Mouse (Mus musculus) small intestine, adult 2 months (tissue): ENCODE results near the gene Gm5157.
"Not testable (repeated sequence)": the region's sequence is repeated elsewhere in the genome, so short reads cannot be mapped to it uniquely, and the experiment has no call there.

ENCODE experiments used
- CTCF ChIP-seq: fragments of 200-500 bp; IDR thresholded peaks from 2 replicates; pipeline ENCODE4 v1.5.1; 2012; ENCODE audit warnings: low read depth, mild to moderate bottlenecking, control low read depth, inconsistent platforms, low read length, moderate library complexity, mixed read lengths; ENCODE audit not compliant: insufficient replicate concordance, insufficient read length; ENCODE audit errors: extremely low read depth
- POLR2A ChIP-seq: fragments of 200-500 bp; IDR thresholded peaks from 2 replicates; pipeline ENCODE4 v1.6.1; 2012; ENCODE audit warnings: low read depth, mild to moderate bottlenecking, control low read depth, inconsistent platforms, low read length, moderate library complexity

DNA sequence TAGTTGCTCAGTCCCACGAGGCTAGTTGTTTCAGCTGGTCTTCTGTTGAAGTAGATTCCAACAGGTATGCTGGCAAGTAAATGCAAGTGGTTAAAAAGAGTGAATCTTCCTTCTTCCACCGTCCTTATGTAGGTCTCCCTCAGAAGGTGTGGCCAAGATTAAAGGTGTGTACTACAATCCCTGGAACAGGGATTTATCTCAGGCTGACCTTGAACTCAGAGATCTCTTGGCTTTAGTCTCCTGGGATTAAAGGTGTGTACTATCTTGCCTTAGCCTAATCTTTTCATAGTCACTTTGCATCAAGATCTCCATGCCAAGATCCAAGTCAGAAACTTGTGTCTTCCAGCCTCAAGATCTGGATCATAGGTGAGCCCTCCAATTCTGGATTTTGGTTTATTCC, at the start of gene Gm5157:
- TF ChIP-seq POLR2A, CTCF: not testable (repeated sequence)
